Mouse (Mus musculus) liver, postnatal 0 days (tissue): ENCODE measurements around the gene Rnf181.

ENCODE experiments used
- CTCF ChIP-seq: sonication (generic); IDR thresholded peaks from 2 replicates; pipeline ENCODE4 v1.5.1; 2016; ENCODE audit warnings: antibody characterized with exemption, low read depth
- EP300 ChIP-seq: IDR thresholded peaks from 2 replicates; pipeline ENCODE4 v1.6.1; 2016; ENCODE audit warnings: antibody characterized with exemption, low read depth, mild to moderate bottlenecking

- TF ChIP-seq CTCF: peak; percentile 72
- no peak for TF ChIP-seq EP300
These were observed 40.5 kb downstream of the Rnf181 start for GRCm38 (mm10) chr6:72326274-72326673.
